Mouse (Mus musculus) testis, adult 2 months (tissue): ENCODE data around the gene Cygb.

ENCODE experiments used
- CTCF ChIP-seq: fragments of 200-500 bp; IDR thresholded peaks from 2 replicates; pipeline ENCODE4 v1.5.1; 2012; ENCODE audit warnings: low read depth, mild to moderate bottlenecking, inconsistent platforms, low read length, moderate library complexity; ENCODE audit not compliant: control insufficient read depth, insufficient read depth, insufficient replicate concordance
- POLR2A ChIP-seq: fragments of 200-500 bp; IDR thresholded peaks from 2 replicates; pipeline ENCODE4 v1.6.1; 2012; ENCODE audit warnings: low read depth, mild to moderate bottlenecking, inconsistent platforms, low read length, moderate library complexity; ENCODE audit not compliant: control insufficient read depth

DNA sequence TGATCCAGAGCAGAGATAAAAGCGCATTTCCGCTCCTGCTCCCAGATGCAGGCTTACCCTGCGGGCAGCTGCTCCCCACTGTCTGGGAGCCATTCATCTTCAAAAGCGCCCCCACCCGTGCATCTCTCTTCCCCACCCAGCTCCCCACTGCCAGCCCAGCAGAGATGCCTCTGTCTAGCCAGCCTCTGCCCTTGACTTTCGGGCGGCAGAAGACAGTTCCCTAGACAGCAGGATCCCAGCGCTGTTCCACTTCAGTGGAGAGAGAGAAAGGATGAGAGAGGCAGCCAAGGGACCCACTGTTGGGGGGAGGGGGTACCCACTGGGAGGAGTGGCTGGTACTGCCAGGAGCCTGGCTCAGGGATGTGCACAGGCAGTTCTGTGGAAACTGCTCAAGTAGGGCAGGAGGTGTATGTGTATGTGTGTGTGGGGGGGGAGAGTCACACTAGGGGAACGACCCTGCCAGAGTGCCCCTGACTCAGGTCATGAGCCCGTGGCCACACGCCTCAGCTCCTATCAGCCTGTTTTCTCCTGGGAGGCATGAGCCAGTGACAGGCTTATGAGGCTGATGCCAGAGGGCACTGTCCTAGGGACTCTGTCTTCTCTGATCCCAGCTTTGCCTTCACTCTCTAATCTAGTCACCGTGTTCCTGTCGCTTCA is 7.3 kb upstream of the Cygb start:
- no peak for TF ChIP-seq CTCF
- 0 out of 2 replicates have a peak, but pooled peaks have one; percentile 20 for TF ChIP-seq POLR2A
